Mouse (Mus musculus) embryonic facial prominence, embryonic 12.5 days (tissue): ENCODE results near the gene Gstz1. TPM values are rescaled to one million over a fixed set of nuclear protein-coding genes. Genes with fewer than 3 reads are reported as not detected.
"Not testable (repeated sequence)": the region's sequence is repeated elsewhere in the genome, so short reads cannot be mapped to it uniquely, and the experiment has no call there.

Source experiments
- ATAC-seq: fragments of 200-750 bp; cut with Nextera tagmentation; 2 replicates; pipeline ENCODE4 v1.8.0; 2017; ENCODE audit not compliant: insufficient number of reproducible peaks, insufficient read depth, low FRiP score, low TSS enrichment
- H3K27ac ChIP-seq: fragments of 300-500 bp; sonication (generic); 2 replicates; pipeline ENCODE4 v1.5.1; 2016; ENCODE audit warnings: mild to moderate bottlenecking
- H3K27me3 ChIP-seq: fragments of 300-500 bp; sonication (generic); 2 replicates; pipeline ENCODE4 v1.6.1; 2016; ENCODE audit warnings: mild to moderate bottlenecking, moderate library complexity
- H3K36me3 ChIP-seq: fragments of 300-500 bp; sonication (generic); 2 replicates; pipeline ENCODE4 v1.6.1; 2016; ENCODE audit warnings: mild to moderate bottlenecking
- H3K4me1 ChIP-seq: fragments of 300-500 bp; sonication (generic); 2 replicates; pipeline ENCODE4 v1.6.1; 2016
- H3K4me2 ChIP-seq: fragments of 300-500 bp; sonication (generic); replicated peaks from 2 replicates; pipeline ENCODE4 v1.6.1; 2016; ENCODE audit warnings: mild to moderate bottlenecking, moderate library complexity
- H3K4me3 ChIP-seq: fragments of 300-500 bp; sonication (generic); 2 replicates; pipeline ENCODE4 v1.5.1; 2016; ENCODE audit warnings: mild to moderate bottlenecking
- H3K9ac ChIP-seq: fragments of 300-500 bp; sonication (generic); 2 replicates; pipeline ENCODE4 v1.6.1; 2016; ENCODE audit warnings: mild to moderate bottlenecking, moderate library complexity
- H3K9me3 ChIP-seq: fragments of 300-500 bp; sonication (generic); 2 replicates; pipeline ENCODE4 v1.6.1; 2016; ENCODE audit warnings: mild to moderate bottlenecking, moderate library complexity
- WGBS: fragments of 180-500 bp; shearing (Covaris S2); methylation state at CpG from one replicate; pipeline ENCODE4 v1.1.7; 2016; 5-methylcytosine and 5-hydroxymethylcytosine counted together
- polyA plus RNA-seq: library from polyadenylated mRNA; unstranded; fragments of >200 nt; fragmentation: Nextera tagmentation; extraction: Ambion mirVana; gene quantifications from 2 replicates; pipeline ENCODE4 v1.2.1, GENCODE M21; 2016

Gstz1 gene
- polyA plus RNA-seq, 1 experiment from 2014 or later = 32.5 TPM

DNA sequence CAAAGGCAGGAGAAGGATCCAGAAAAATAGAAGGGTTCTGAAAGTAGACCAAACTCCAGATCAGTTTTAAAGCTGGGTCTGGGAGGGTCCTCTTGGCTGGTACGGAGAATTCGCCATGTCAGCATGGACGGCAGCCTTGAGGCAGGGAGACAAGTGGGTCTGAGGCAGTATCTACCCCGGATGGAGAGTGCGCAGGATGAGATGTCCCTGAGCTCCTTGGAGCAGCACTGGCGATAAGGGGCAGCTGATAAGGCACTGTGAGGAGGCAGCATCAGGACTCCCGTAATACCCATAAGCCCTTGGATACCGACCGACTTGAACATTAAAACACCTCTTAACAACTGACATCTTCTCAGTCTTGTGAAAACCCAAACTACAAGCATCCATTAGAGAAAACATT is 14.2 kb upstream of the Gstz1 start:
- H3K4me3 ChIP-seq = no peak overlapping the region
- no peak overlapping the region for H3K4me2 ChIP-seq
- WGBS = 92% methylated on average over 9 of the region's 9 CpGs
- H3K36me3 ChIP-seq = peaks cover 9% of the 10 kb centered on the region; the same call in 1 of the 2 replicates
- no peaks in the 10 kb centered on the region for H3K4me1 ChIP-seq
- H3K27me3 ChIP-seq = no peaks in the 10 kb centered on the region
- ATAC-seq = no peak
- H3K9ac ChIP-seq = no peak overlapping the region
- H3K27ac ChIP-seq = no peak overlapping the region
- H3K9me3 ChIP-seq = no peaks in the 10 kb centered on the region

DNA sequence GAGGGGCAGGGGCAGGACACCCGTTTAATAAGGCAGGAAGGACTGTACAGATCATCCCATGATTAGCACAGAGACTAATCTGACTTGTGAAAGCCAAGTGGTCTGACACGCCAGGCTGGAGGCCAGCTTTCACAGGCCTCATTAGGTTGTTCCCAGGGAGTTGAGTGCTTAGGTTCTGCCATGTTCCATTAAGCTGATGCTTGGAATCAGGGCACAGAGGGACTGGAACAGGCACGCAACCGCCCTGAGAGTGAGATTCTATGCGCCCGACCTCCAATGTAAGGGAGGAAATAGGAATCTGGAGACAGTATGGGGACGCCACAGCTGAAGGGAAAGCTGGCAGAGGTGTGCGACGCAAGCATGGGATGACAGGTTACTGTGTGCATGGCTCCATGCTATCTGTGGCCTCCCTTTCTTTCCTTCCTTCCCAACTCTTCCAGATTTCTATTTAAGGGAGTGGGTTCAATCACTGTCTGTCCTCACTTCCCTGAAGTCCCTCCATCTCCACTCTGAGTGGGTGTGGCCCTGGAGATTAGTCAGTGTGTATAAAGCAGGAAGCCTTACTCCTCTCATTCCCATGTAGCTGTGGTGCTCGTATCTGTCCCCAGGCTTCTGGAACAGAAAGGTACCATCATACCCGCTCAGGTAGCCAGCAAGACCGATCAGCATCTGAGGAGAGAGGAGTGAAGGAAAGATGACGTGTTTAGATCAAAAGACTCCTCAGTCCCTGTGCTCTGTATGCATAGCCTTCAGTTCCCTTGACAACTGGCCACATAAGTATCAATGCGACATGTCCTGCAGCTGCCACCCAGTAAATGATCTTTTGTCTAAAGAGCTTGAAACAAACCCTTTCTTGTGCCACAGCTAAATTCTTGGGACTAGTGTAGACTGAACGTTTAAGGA is 9.3 kb upstream of the Gstz1 start:
- Histone ChIP-seq H3K27ac (no peak overlapping the region), H3K36me3 (no peaks in the 10 kb centered on the region; the same call in 1 of the 2 replicates), H3K4me1 (no peaks in the 10 kb centered on the region), H3K4me3 (no peak overlapping the region), H3K9ac (no peak overlapping the region), H3K27me3 (no peaks in the 10 kb centered on the region), H3K4me2 (no peak overlapping the region), H3K9me3 (no peaks in the 10 kb centered on the region)
- 0 out of 2 replicates have a peak, but pooled peaks have one; percentile 52 for ATAC-seq
- 75% methylated on average over 15 of the region's 15 CpGs for WGBS

DNA sequence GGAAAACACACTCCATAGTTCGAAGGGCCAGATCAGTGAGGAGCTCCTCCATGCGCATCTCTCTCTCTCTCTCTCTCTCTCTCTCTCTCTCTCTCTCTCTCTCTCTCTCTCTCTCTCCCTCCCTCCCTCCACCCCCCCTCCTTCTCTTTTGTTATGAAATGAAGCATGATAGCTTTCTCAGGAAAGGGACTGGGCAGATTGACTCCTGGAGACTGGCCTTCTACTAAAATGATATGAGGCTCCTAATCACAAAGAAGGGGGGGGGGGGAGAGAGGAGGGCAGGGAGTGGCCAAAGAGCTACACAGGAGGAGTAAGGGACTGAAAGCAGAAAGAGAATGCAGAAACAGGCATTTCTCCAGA is 8.6 kb upstream of the Gstz1 start:
- H3K9me3 ChIP-seq = no peaks in the 10 kb centered on the region
- no peaks in the 10 kb centered on the region for H3K27me3 ChIP-seq
- WGBS = 76% methylated on average over 2 of the region's 2 CpGs
- no peak overlapping the region for H3K9ac ChIP-seq
- no peak overlapping the region for H3K27ac ChIP-seq
- no peak overlapping the region for H3K4me2 ChIP-seq
- no peak for ATAC-seq
- H3K4me3 ChIP-seq = no peak overlapping the region
- H3K4me1 ChIP-seq = no peaks in the 10 kb centered on the region
- H3K36me3 ChIP-seq = no peaks in the 10 kb centered on the region; the same call in 1 of the 2 replicates

DNA sequence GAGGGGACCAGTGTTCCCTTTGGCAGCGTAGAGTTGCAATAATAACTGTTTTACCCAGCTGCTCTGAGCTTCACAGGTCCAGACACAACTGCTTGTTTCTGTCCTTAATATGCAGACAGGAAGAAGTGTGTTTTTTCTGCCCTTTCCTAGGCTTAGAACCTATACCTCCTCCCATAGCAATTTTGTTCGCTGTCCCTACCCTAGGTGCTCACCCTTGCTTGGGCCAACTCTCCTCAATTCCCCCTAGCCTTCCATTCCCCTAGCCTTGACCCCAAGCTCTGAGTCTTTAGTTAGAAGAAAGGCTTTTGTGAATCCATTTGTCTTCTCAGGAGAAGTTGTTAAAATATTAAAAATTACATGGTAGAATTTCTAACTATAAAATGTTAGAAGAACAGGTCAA is 8.2 kb upstream of the Gstz1 start:
- no peaks in the 10 kb centered on the region for H3K27me3 ChIP-seq
- no peak overlapping the region for H3K4me3 ChIP-seq
- WGBS = 59% methylated on average over 2 of the region's 2 CpGs
- no peak overlapping the region for H3K4me2 ChIP-seq
- H3K9me3 ChIP-seq = no peaks in the 10 kb centered on the region
- H3K27ac ChIP-seq = no peak overlapping the region
- H3K9ac ChIP-seq = no peak overlapping the region
- H3K36me3 ChIP-seq = no peaks in the 10 kb centered on the region; the same call in 1 of the 2 replicates
- ATAC-seq = no peak
- no peaks in the 10 kb centered on the region for H3K4me1 ChIP-seq

DNA sequence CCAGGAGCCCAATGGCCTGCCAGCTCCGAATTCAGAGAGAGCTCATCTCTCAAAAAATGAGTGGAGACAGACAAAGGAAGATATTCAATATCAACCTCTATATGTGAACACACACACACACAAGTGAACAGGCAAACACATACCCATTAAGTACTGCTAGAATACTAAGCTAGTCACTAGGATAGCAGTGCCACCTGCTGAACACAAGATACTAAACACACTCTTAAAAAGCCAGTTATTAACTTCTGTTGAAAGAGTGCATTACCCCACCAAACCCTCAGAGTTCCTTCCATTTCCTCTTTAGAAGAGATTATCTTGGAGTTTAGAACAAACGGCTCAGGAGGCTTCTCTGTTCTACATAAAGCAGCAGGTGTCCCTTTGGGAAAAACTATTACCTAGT is 4.8 kb upstream of the Gstz1 start:
- no peak for ATAC-seq
- H3K9ac ChIP-seq = no peak overlapping the region
- H3K4me2 ChIP-seq = no peak overlapping the region
- WGBS = 78% methylated on average over 2 of the region's 2 CpGs
- no peaks in the 10 kb centered on the region for H3K9me3 ChIP-seq
- no peaks in the 10 kb centered on the region for H3K36me3 ChIP-seq
- H3K27me3 ChIP-seq = no peaks in the 10 kb centered on the region
- H3K4me3 ChIP-seq = no peak overlapping the region
- H3K27ac ChIP-seq = no peak overlapping the region
- peaks cover 7% of the 10 kb centered on the region for H3K4me1 ChIP-seq

DNA sequence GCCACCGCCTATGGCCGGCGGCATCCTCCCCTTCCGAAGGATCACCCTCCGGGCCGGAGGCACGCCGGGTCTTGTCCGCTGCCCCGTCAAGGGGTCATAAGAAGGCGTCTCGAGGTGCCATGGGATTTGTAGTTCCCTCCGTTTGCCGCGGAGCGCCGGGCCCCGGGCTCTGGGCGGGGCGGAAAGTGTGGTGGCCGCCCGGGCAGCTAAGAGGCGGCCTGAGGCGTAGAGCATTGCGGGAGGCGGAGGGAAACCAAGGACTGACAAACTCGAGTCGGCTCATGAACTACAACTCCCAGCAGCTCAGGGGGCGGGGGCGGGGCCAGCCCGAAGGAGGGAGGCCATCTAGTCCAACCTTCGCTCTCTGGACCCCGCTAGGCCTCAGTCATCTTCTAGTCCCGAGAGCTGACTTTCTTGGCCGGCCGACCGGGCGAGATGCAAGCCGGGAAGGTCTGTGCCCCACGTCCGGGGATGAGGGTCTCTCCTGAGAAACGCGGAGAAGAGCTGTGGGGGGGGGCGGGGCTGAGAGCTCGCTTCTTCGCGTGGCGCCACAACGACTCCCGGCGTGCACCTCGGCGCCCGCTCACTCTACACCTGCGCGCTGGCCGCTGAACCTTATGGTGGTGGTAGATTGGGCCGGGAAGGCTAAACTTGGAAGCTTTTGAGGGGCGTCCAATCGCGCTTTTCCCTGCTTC is 577 bp downstream of the Gstz1 start, which contains the start of gene Pomt2:
Pomt2 (minus strand) TSS at position 574 of the 695 bp plus-strand sequence.
- under 1% methylated on average over 61 of the region's 61 CpGs for WGBS
- peak; percentile 97 for ATAC-seq
- Histone ChIP-seq H3K9ac (peak within 1 kb of the TSS; percentile 58), H3K27ac (peak within 1 kb of the TSS; percentile 96), H3K9me3 (no peaks in the 10 kb centered on the region), H3K4me2 (peak within 1 kb of the TSS; percentile 66), H3K36me3 (0 out of 2 replicates have a peak, but pooled peaks cover 7% of the 10 kb centered on the region), H3K4me3 (peak within 1 kb of the TSS; percentile 76), H3K4me1 (peaks cover 15% of the 10 kb centered on the region), H3K27me3 (no peaks in the 10 kb centered on the region)

DNA sequence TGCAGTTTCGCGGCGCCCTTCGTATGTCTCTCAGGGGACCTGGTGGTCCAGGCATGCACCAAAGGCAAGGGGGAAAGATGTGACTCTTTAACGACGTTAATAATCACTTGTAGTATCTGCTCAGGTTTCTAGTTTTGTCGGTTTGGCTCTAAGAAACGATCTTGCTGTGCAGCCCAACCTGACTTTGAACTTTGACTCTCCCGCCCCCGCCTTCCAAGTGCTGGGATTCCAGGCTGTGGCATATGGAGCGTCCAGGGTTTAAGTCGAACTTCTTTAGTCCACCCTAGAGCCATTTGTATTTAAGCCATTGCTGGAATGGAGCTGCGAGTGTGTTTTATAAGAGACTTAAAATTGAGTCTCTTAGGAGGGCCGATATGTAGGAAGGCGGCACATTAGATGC is 1.2 kb downstream of the Gstz1 start:
- H3K4me3 ChIP-seq = peak overlapping the region; percentile 76
- peak overlapping the region; percentile 66 for H3K4me2 ChIP-seq
- H3K27ac ChIP-seq = peak overlapping the region; percentile 96
- no peaks in the 10 kb centered on the region for H3K9me3 ChIP-seq
- 14% methylated on average over 15 of the region's 15 CpGs for WGBS
- ATAC-seq = 0 out of 2 replicates have a peak, but pooled peaks have one; percentile 0
- no peaks in the 10 kb centered on the region for H3K27me3 ChIP-seq
- 0 out of 2 replicates have a peak, but pooled peaks cover 7% of the 10 kb centered on the region for H3K36me3 ChIP-seq
- peak overlapping the region; percentile 58 for H3K9ac ChIP-seq
- peaks cover 15% of the 10 kb centered on the region for H3K4me1 ChIP-seq

DNA sequence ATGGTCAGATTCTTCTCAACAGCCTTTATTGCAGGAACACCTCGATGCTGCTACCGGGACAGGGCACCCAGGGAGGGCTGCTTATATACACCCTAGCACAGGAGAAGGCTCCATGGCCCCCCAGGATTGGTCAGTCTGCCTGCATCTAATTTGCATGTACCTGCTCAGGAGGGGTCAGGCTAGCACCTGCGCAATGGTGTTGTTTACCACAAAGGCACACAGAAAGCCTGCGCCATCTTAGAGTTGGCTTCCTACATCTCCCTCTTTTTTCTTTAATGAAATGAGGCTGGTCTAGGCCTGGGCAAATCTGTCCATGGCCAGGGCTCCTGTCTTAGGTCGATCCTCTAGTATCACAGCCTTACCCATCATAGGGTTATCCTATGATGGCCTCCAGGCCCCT is 2.5 kb downstream of the Gstz1 start:
- H3K36me3 ChIP-seq = 0 out of 2 replicates have a peak, but pooled peaks cover 7% of the 10 kb centered on the region
- H3K27ac ChIP-seq = no peak overlapping the region
- H3K9ac ChIP-seq = no peak overlapping the region
- no peak overlapping the region for H3K4me2 ChIP-seq
- H3K9me3 ChIP-seq = no peaks in the 10 kb centered on the region
- no peak for ATAC-seq
- H3K27me3 ChIP-seq = no peaks in the 10 kb centered on the region
- H3K4me1 ChIP-seq = peaks cover 15% of the 10 kb centered on the region
- no peak overlapping the region for H3K4me3 ChIP-seq
- WGBS = 96% methylated on average over 5 of the region's 5 CpGs

DNA sequence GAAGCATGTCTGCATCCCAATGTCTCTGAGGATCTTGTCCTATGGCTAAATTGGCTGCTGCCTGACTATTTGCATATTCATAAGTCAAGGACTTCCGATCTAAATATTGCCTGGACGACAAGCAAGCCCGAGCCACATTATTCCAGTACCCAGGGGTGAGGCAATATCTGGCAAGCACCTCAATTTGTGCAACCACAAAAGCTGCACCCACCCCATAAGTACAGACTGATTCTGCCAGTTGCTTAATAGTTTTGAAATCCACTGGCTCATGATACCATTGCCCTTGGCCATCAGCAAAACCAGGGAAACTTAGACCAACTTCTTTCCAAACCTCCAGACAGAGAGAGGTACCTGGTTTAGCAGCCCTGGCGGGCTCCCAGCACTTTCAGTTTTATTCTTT is 7.5 kb downstream of the Gstz1 start:
- H3K27ac ChIP-seq, H3K4me2 ChIP-seq, H3K36me3 ChIP-seq, H3K27me3 ChIP-seq, H3K9ac ChIP-seq, H3K4me3 ChIP-seq, H3K4me1 ChIP-seq, ATAC-seq, H3K9me3 ChIP-seq: not testable (repeated sequence)
- 86% methylated on average over 4 of the region's 4 CpGs for WGBS

DNA sequence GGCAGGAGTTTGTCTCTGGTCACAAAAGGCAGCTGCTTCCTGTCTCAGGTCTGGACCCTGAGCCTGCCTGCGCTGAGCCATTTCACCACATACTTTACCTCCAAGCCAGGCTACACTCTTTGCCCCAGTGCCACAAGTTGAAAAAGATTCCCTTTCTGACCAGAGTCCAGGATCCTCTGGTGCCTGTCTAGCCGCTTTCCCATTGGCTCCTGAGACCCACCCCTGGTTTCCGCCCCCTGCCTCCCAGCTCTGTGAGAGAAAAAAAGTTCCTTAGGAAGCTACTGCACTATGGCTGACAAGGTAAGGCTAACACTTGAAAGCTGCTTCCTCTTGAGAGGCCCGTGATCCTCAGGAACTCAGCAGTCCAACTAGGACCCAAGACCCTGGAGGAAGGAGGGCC is 10.4 kb downstream of the Gstz1 start:
- Histone ChIP-seq H3K4me3 (no peak overlapping the region), H3K27ac (no peak overlapping the region), H3K4me1 (no peaks in the 10 kb centered on the region), H3K27me3 (no peaks in the 10 kb centered on the region), H3K9ac (no peak overlapping the region), H3K36me3 (peaks cover 10% of the 10 kb centered on the region), H3K9me3 (no peaks in the 10 kb centered on the region), H3K4me2 (no peak overlapping the region)
- 51% methylated on average over 4 of the region's 4 CpGs for WGBS
- ATAC-seq = no peak

DNA sequence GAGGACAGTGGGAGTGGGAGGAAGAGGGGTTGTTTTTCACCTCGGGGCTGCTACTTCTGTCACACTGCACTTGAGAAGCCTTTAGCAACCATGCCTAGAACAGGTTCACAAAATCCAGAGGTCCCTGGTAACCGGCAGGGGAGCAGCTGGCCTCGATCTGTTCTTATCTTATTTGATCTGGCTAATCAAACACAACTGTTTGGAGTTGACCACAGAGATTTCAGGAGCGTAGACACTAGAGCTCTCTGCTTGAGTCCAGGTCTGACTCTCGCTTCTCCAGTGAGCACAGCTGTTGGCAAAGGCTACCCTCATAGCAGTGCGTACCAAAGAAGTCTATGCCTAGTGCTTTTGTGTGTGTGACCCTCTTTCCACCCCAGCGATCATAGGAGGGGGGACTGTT is 11.1 kb downstream of the Gstz1 start:
- no peaks in the 10 kb centered on the region for H3K4me1 ChIP-seq
- H3K36me3 ChIP-seq = peaks cover 10% of the 10 kb centered on the region
- H3K9ac ChIP-seq = no peak overlapping the region
- no peak overlapping the region for H3K4me2 ChIP-seq
- no peaks in the 10 kb centered on the region for H3K9me3 ChIP-seq
- H3K4me3 ChIP-seq = no peak overlapping the region
- no peaks in the 10 kb centered on the region for H3K27me3 ChIP-seq
- WGBS = 57% methylated on average over 7 of the region's 7 CpGs
- ATAC-seq = no peak
- no peak overlapping the region for H3K27ac ChIP-seq

DNA sequence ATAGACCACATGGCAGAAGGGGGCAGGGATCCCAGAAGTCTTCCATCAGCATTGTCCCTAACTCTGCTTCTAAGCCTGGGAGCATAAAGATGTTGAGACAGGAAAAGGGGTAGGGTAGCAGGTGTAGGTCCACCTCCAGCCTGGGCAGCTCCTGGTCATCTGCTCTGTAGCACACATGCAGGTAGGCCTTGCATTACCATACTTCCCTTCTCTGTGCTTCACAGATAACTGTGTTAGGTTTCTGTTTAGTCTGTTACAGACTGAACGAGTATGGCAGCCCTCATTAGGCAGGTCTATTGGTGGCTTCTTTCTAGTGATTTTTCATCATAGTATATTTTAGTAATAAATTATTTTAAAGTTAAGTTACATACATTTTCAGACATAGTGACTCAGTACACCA is 13.3 kb downstream of the Gstz1 start:
- Histone ChIP-seq H3K27ac (no peak overlapping the region), H3K9ac (no peak overlapping the region), H3K4me2 (no peak overlapping the region), H3K4me1 (no peaks in the 10 kb centered on the region), H3K4me3 (no peak overlapping the region), H3K36me3 (peaks cover 22% of the 10 kb centered on the region), H3K9me3 (no peaks in the 10 kb centered on the region), H3K27me3 (no peaks in the 10 kb centered on the region)
- ATAC-seq = no peak
- WGBS = 75% methylated on average over 1 of the region's 1 CpGs
